Mouse (Mus musculus): Measurements from ENCODE around the gene Adcy2. TPM values are rescaled to one million over a fixed set of nuclear protein-coding genes. Genes with fewer than 3 reads are reported as not detected.
A peak's percentile ranks its signal among the peaks of the same experiment; 100 is the strongest.

Adcy2 gene
- polyA plus RNA-seq, 1 experiment from 2014 or later = 0.35 TPM

GRCm38 (mm10) chr13:68642786-68643185 lies 356.6 kb downstream of the Adcy2 start:
- no peak overlapping the region for H3K4me3 ChIP-seq
- WGBS = 94% methylated on average over 1 of the region's 1 CpGs
- no peak for DNase-seq (ENCODE audit: low spot score)
- no peak overlapping the region for H3K27ac ChIP-seq (replicated peaks)
- H3K36me3 ChIP-seq = no peaks in the 10 kb centered on the region
- H3K4me1 ChIP-seq = no peaks in the 10 kb centered on the region
- H3K27me3 ChIP-seq (ENCODE audit: low read depth, poor library complexity, severe bottlenecking) = no peaks in the 10 kb centered on the region
- H3K9me3 ChIP-seq (replicated peaks) = no peaks in the 10 kb centered on the region

- no peak for DNase-seq (ENCODE audit: low spot score)
- Histone ChIP-seq H3K36me3 (no peaks in the 10 kb centered on the region), H3K4me1 (no peaks in the 10 kb centered on the region), H3K4me3 (no peak overlapping the region), H3K27me3 (ENCODE audit: low read depth, poor library complexity, severe bottlenecking) (no peaks in the 10 kb centered on the region), H3K27ac (replicated peaks) (no peak overlapping the region), H3K9me3 (replicated peaks) (no peaks in the 10 kb centered on the region)
- WGBS = 82% methylated on average over 3 of the region's 3 CpGs
Observed at GRCm38 (mm10) chr13:68627041-68627440, 372.3 kb downstream of the Adcy2 start.

- no peaks in the 10 kb centered on the region for H3K36me3 ChIP-seq
- H3K27ac ChIP-seq (replicated peaks) = no peak overlapping the region
- no peak for DNase-seq (ENCODE audit: low spot score)
- WGBS = 72% methylated on average over 6 of the region's 6 CpGs
- H3K4me3 ChIP-seq = no peak overlapping the region
- no peaks in the 10 kb centered on the region for H3K27me3 ChIP-seq (ENCODE audit: low read depth, poor library complexity, severe bottlenecking)
- H3K9me3 ChIP-seq (replicated peaks) = no peaks in the 10 kb centered on the region
- no peaks in the 10 kb centered on the region for H3K4me1 ChIP-seq
Observed at GRCm38 (mm10) chr13:68622792-68623191, 376.5 kb downstream of the Adcy2 start.

GRCm38 (mm10) chr13:68607652-68608405 lies 391.5 kb downstream of the Adcy2 start:
- H3K27me3 ChIP-seq (ENCODE audit: low read depth, poor library complexity, severe bottlenecking) = peaks cover 26% of the 10 kb centered on the region
- no peaks in the 10 kb centered on the region for H3K9me3 ChIP-seq (replicated peaks)
- H3K4me3 ChIP-seq = 0 out of 2 replicates have a peak overlapping the region, but pooled peaks have one; percentile 4
- peaks cover 17% of the 10 kb centered on the region for H3K4me1 ChIP-seq
- DNase-seq (ENCODE audit: low spot score) = no peak
- H3K27ac ChIP-seq (replicated peaks) = no peak overlapping the region
- no peaks in the 10 kb centered on the region for H3K36me3 ChIP-seq
- 60% methylated on average over 21 of the region's 21 CpGs for WGBS

- H3K4me3 ChIP-seq = peak overlapping the region; percentile 42
- WGBS = 6% methylated on average over 10 of the region's 11 CpGs
- no peak overlapping the region for H3K27ac ChIP-seq (replicated peaks)
- DNase-seq (ENCODE audit: low spot score) = peak; percentile 65
- no peaks in the 10 kb centered on the region for H3K9me3 ChIP-seq (replicated peaks)
- peaks cover 22% of the 10 kb centered on the region for H3K27me3 ChIP-seq (ENCODE audit: low read depth, poor library complexity, severe bottlenecking)
- no peaks in the 10 kb centered on the region for H3K36me3 ChIP-seq
- H3K4me1 ChIP-seq = peaks cover 12% of the 10 kb centered on the region
Observed at GRCm38 (mm10) chr13:68605689-68606126, 393.6 kb downstream of the Adcy2 start.

- H3K36me3 ChIP-seq = no peaks in the 10 kb centered on the region
- no peak for DNase-seq (ENCODE audit: low spot score)
- WGBS = 81% methylated on average over 6 of the region's 6 CpGs
- no peak overlapping the region for H3K4me3 ChIP-seq
- no peak overlapping the region for H3K27ac ChIP-seq (replicated peaks)
- no peaks in the 10 kb centered on the region for H3K9me3 ChIP-seq (replicated peaks)
- peaks cover 10% of the 10 kb centered on the region for H3K4me1 ChIP-seq
- H3K27me3 ChIP-seq (ENCODE audit: low read depth, poor library complexity, severe bottlenecking) = no peaks in the 10 kb centered on the region
Observed at GRCm38 (mm10) chr13:68603085-68603484, 396.3 kb downstream of the Adcy2 start.

- no peaks in the 10 kb centered on the region for H3K9me3 ChIP-seq (replicated peaks)
- peaks cover 13% of the 10 kb centered on the region for H3K4me1 ChIP-seq
- no peak for DNase-seq (ENCODE audit: low spot score)
- WGBS = 29% methylated on average over 6 of the region's 6 CpGs
- no peak overlapping the region for H3K4me3 ChIP-seq
- no peaks in the 10 kb centered on the region for H3K36me3 ChIP-seq
- H3K27ac ChIP-seq (replicated peaks) = no peak overlapping the region
- no peaks in the 10 kb centered on the region for H3K27me3 ChIP-seq (ENCODE audit: low read depth, poor library complexity, severe bottlenecking)
Observed at GRCm38 (mm10) chr13:68601184-68601583, 398.2 kb downstream of the Adcy2 start.

GRCm38 (mm10) chr13:68598953-68599352 lies 400.4 kb downstream of the Adcy2 start:
- Histone ChIP-seq H3K27ac (replicated peaks) (no peak overlapping the region), H3K9me3 (replicated peaks) (no peaks in the 10 kb centered on the region)

GRCm38 (mm10) chr13:68597667-68598066 lies 401.7 kb downstream of the Adcy2 start:
- Histone ChIP-seq H3K27me3 (ENCODE audit: low read depth, poor library complexity, severe bottlenecking) (no peaks in the 10 kb centered on the region), H3K4me1 (peaks cover 8% of the 10 kb centered on the region), H3K9me3 (replicated peaks) (peaks cover under 1% of the 10 kb centered on the region; the same call in 1 of the 2 replicates), H3K27ac (replicated peaks) (no peak overlapping the region), H3K36me3 (peaks cover 16% of the 10 kb centered on the region), H3K4me3 (peak overlapping the region; percentile 43)
- 14% methylated on average over 13 of the region's 13 CpGs for WGBS
- no peak for DNase-seq (ENCODE audit: low spot score)

More at GRCm38 (mm10) chr13:68598953-68599352, 400.4 kb downstream of the Adcy2 start:
- Histone ChIP-seq H3K36me3 (peaks cover 8% of the 10 kb centered on the region), H3K27me3 (ENCODE audit: low read depth, poor library complexity, severe bottlenecking) (no peaks in the 10 kb centered on the region), H3K4me3 (no peak overlapping the region), H3K4me1 (peaks cover 8% of the 10 kb centered on the region)
- no peak for DNase-seq (ENCODE audit: low spot score)

GRCm38 (mm10) chr13:68597199-68597598 lies 402.1 kb downstream of the Adcy2 start, which contains the start of gene 1700001L19Rik:
Gene 1700001L19Rik, plus strand, starts transcription at chr13:68597421.
- peaks cover 5% of the 10 kb centered on the region; the same call in 1 of the 2 replicates for H3K9me3 ChIP-seq (replicated peaks)
- WGBS = 9% methylated on average over 9 of the region's 10 CpGs
- H3K27ac ChIP-seq (replicated peaks) = no peak within 1 kb of the TSS
- no peaks in the 10 kb centered on the region for H3K27me3 ChIP-seq (ENCODE audit: low read depth, poor library complexity, severe bottlenecking)
- H3K36me3 ChIP-seq = peaks cover 21% of the 10 kb centered on the region
- DNase-seq (ENCODE audit: low spot score) = no peak
- H3K4me3 ChIP-seq = peak within 1 kb of the TSS; percentile 43
- peaks cover 8% of the 10 kb centered on the region for H3K4me1 ChIP-seq

- H3K36me3 ChIP-seq = peaks cover 55% of the 10 kb centered on the region
Observed at GRCm38 (mm10) chr13:68593797-68594196, 405.5 kb downstream of the Adcy2 start.

GRCm38 (mm10) chr13:68588352-68588751 lies 411.0 kb downstream of the Adcy2 start:
- Histone ChIP-seq H3K4me3 (no peak overlapping the region), H3K9me3 (replicated peaks) (peaks cover 5% of the 10 kb centered on the region; the same call in 1 of the 2 replicates), H3K27ac (replicated peaks) (no peak overlapping the region), H3K4me1 (peaks cover 2% of the 10 kb centered on the region; the same call in 1 of the 2 replicates), H3K36me3 (peaks cover 100% of the 10 kb centered on the region), H3K27me3 (ENCODE audit: low read depth, poor library complexity, severe bottlenecking) (no peaks in the 10 kb centered on the region)
- DNase-seq (ENCODE audit: low spot score) = no peak

More at GRCm38 (mm10) chr13:68593797-68594196, 405.5 kb downstream of the Adcy2 start:
- 77% methylated on average over 1 of the region's 1 CpGs for WGBS
- H3K27me3 ChIP-seq (ENCODE audit: low read depth, poor library complexity, severe bottlenecking) = no peaks in the 10 kb centered on the region
- peaks cover 8% of the 10 kb centered on the region for H3K4me1 ChIP-seq
- H3K27ac ChIP-seq (replicated peaks) = no peak overlapping the region
- H3K9me3 ChIP-seq (replicated peaks) = peaks cover 5% of the 10 kb centered on the region; the same call in 1 of the 2 replicates
- no peak overlapping the region for H3K4me3 ChIP-seq
- DNase-seq (ENCODE audit: low spot score) = no peak

- 85% methylated on average over 7 of the region's 7 CpGs for WGBS
- Histone ChIP-seq H3K4me3 (no peak overlapping the region), H3K36me3 (peaks cover 71% of the 10 kb centered on the region), H3K27me3 (ENCODE audit: low read depth, poor library complexity, severe bottlenecking) (no peaks in the 10 kb centered on the region), H3K27ac (replicated peaks) (no peak overlapping the region), H3K4me1 (peaks cover 16% of the 10 kb centered on the region), H3K9me3 (replicated peaks) (no peaks in the 10 kb centered on the region)
- no peak for DNase-seq (ENCODE audit: low spot score)
Observed at GRCm38 (mm10) chr13:68585441-68585840, 413.9 kb downstream of the Adcy2 start.

Measured in midbrain, embryonic 10.5 days (tissue).